Mouse (Mus musculus): ENCODE results near the gene Mllt11.

Mllt11 gene

GRCm38 (mm10) chr3:95246465-95247231, 14.7 kb upstream of the Mllt11 start:
- DNase-seq (ENCODE audit: low spot score in 2 of 2) = no peak

- no peak for DNase-seq (ENCODE audit: low spot score in 2 of 2)
These were observed 11.1 kb upstream of the Mllt11 start for GRCm38 (mm10) chr3:95243086-95243485.

- DNase-seq (ENCODE audit: low spot score in 2 of 2) = no peak
These were observed 9.5 kb upstream of the Mllt11 start, which contains the start of gene Gm128 for GRCm38 (mm10) chr3:95241498-95241897. TSS of gene Gm128 (minus strand) at chr3:95241598.

- DNase-seq (ENCODE audit: low spot score in 2 of 2) = no peak
These were observed 8.9 kb upstream of the Mllt11 start for GRCm38 (mm10) chr3:95240900-95241299.

GRCm38 (mm10) chr3:95239971-95240370, 8.0 kb upstream of the Mllt11 start:
- DNase-seq (ENCODE audit: low spot score in 2 of 2) = no peak

GRCm38 (mm10) chr3:95239022-95239421, 7.1 kb upstream of the Mllt11 start:
- no peak for DNase-seq (ENCODE audit: low spot score in 2 of 2)

GRCm38 (mm10) chr3:95237541-95238099, 5.6 kb upstream of the Mllt11 start:
- DNase-seq (ENCODE audit: low spot score in 2 of 2) = no peak

GRCm38 (mm10) chr3:95235386-95236301, 3.7 kb upstream of the Mllt11 start:
- DNase-seq (ENCODE audit: low spot score in 2 of 2) = no peak

- no peak for DNase-seq (ENCODE audit: low spot score in 2 of 2)
These were observed 1.5 kb upstream of the Mllt11 start for GRCm38 (mm10) chr3:95233303-95233980.

GRCm38 (mm10) chr3:95232771-95233170, 800 bp upstream of the Mllt11 start:
- peak in 1 of 2 experiments; percentile 66 for DNase-seq (ENCODE audit: low spot score in 2 of 2)

GRCm38 (mm10) chr3:95230495-95231297, 1.3 kb downstream of the Mllt11 start:
- DNase-seq (ENCODE audit: low spot score in 2 of 2) = no peak

GRCm38 (mm10) chr3:95229781-95230494, 2.0 kb downstream of the Mllt11 start:
- DNase-seq (ENCODE audit: low spot score in 2 of 2) = peak in 1 of 2 experiments; percentile 45

- peak; percentile 58 to 73 for DNase-seq (ENCODE audit: low spot score in 2 of 2)
These were observed 2.8 kb downstream of the Mllt11 start for GRCm38 (mm10) chr3:95228894-95229780.

- peak; percentile 80 to 84 for DNase-seq (ENCODE audit: low spot score in 2 of 2)
These were observed 3.6 kb downstream of the Mllt11 start, which contains the start of gene Cdc42se1 for GRCm38 (mm10) chr3:95228148-95228893. TSS of gene Cdc42se1 (plus strand) at chr3:95228732.

GRCm38 (mm10) chr3:95227214-95227613, 4.8 kb downstream of the Mllt11 start:
- DNase-seq (ENCODE audit: low spot score in 2 of 2) = no peak

GRCm38 (mm10) chr3:95224295-95224694, 7.7 kb downstream of the Mllt11 start:
- DNase-seq (ENCODE audit: low spot score in 2 of 2) = no peak

- DNase-seq (ENCODE audit: low spot score in 2 of 2) = no peak
These were observed 8.9 kb downstream of the Mllt11 start for GRCm38 (mm10) chr3:95223041-95223440.

- no peak for DNase-seq (ENCODE audit: low spot score in 2 of 2)
These were observed 13.4 kb downstream of the Mllt11 start for GRCm38 (mm10) chr3:95218466-95219137.

All from urinary bladder, adult 18-20 months (tissue).